Mouse (Mus musculus) bone marrow, adult 2 months (tissue): ENCODE data around the gene Opa3. TPM values are rescaled to one million over a fixed set of nuclear protein-coding genes. Genes with fewer than 3 reads are reported as not detected.

Experiments used
- H3K27ac ChIP-seq: fragments of 200-500 bp; 2 replicates; pipeline ENCODE4 v1.5.1; 2012; ENCODE audit warnings: low read depth, mild to moderate bottlenecking, control low read depth, inconsistent platforms, low read length; ENCODE audit not compliant: control insufficient read depth, poor library complexity, insufficient read depth
- H3K4me1 ChIP-seq: fragments of 200-500 bp; 2 replicates; pipeline ENCODE4 v1.6.1; 2011; ENCODE audit warnings: low read length; ENCODE audit not compliant: control insufficient read depth, insufficient read depth
- H3K4me3 ChIP-seq: fragments of 200-500 bp; replicated peaks from 2 replicates; pipeline ENCODE3; 2011; ENCODE audit warnings: mild to moderate bottlenecking, low read depth, low read length, control low read depth; ENCODE audit not compliant: control insufficient read depth
- CTCF ChIP-seq: fragments of 200-500 bp; IDR thresholded peaks from 2 replicates; pipeline ENCODE4 v1.5.1; 2011; ENCODE audit warnings: low read length, control low read depth; ENCODE audit not compliant: control insufficient read depth, insufficient read depth
- POLR2A ChIP-seq: fragments of 200-500 bp; IDR thresholded peaks from 2 replicates; pipeline ENCODE4 v1.6.1; 2011; ENCODE audit warnings: low read depth, mild to moderate bottlenecking, control low read depth, low read length, borderline replicate concordance; ENCODE audit not compliant: control insufficient read depth
- WGBS: fragments of 180-500 bp; shearing (Covaris S2); methylation state at CpG from one replicate; pipeline ENCODE4 v1.1.7; 2018; 5-methylcytosine and 5-hydroxymethylcytosine counted together
- polyA plus RNA-seq: library from polyadenylated mRNA; stranded (reverse); fragments of >200 nt; gene quantifications from 2 replicates; pipeline ENCODE4 v1.2.4, GENCODE M21; 2011; ENCODE audit warnings: low replicate concordance; ENCODE audit not compliant: missing spikeins, insufficient read depth, insufficient read length

Gene Opa3
- polyA plus RNA-seq, 1 experiment: 7.5 TPM

DNA sequence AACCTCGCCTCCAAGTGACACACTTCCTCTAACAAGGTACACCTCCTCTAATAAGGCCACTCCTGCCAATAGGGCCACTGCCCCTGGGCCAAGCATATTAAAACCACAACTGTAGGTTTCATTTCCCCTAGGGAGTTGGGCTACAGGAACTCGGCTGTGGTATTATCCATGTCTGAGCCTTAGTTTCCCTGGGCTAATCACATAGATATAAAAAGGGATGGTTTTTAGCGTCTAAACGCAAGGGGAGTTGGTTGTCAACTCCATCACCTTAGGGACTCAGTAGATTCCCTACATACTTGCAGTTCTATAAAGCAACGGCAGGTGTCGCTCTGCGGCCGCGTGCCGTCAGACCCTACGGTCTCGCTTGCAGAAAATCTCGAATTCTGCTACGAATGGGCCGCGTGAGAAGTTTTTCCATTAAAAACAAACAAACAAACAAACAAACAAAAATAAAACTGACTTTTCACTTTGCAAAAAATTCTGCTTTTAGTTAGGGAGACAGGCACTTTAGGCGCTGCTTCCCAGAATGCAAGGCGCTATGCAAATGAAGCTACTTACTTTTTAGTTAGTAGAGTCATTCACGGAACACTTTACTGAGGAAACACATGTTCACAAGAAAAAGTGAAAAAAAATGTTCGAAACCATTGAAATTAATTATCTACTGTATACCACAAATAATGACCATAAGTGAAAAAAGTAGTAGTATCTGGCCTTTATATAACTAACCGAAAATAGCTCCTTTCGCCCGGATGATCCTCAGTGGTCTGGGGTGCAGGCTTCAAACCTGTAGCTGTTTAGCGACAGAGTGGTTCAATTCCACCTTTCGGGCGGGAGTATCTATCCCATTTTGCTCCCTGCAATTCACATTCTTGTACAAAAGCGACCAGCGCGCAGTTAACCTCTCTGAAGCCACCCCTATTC lies 72.6 kb downstream of the Opa3 start:
- TF ChIP-seq CTCF (peak; percentile 95), POLR2A (no peak)
- Histone ChIP-seq H3K4me3 (peak overlapping the region; percentile 40), H3K27ac (no peak overlapping the region), H3K4me1 (no peaks in the 10 kb centered on the region)
- under 1% methylated on average over 29 of the region's 29 CpGs for WGBS

DNA sequence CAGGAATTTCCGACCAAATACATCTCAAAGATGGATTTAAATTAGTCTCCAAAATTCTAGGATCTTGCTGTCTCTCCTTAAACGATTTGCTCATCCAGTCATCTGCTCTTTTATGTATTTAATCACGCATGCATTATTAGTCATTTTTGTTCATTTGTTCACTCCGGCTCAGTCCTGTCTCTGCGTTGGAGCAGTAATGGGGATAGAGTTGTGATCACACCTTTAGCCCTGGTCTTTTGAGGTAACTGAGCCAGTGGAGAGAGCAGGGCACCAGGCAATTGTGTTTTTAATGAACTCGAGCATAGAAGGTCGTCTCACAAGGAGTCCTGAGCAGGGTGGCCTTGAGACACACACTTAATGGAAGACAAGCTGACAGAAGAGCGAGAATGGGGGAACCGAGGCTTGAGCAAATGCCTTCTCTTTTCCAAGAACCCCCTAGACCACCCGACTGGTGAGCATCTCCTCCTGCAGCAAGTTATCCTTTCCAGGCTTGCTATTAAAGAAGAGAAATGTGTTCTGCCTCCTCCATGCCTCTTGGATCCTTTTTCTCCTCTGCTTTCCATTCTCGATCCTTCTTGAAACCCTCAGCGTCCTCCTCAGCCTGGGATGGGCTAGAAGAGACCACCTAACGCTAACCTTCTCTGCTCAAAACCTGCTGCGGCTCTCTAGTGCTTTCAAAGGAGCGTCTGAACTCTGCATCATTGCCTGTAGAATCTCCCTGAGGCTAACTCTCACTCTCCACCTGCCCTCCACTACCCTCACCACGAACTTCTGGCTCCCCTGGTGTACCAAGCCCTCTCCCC lies 73.5 kb downstream of the Opa3 start:
- TF ChIP-seq POLR2A (no peak), CTCF (no peak)
- Histone ChIP-seq H3K4me3 (no peak overlapping the region), H3K4me1 (no peaks in the 10 kb centered on the region), H3K27ac (no peak overlapping the region)
- WGBS: 13% methylated on average over 16 of the region's 16 CpGs

DNA sequence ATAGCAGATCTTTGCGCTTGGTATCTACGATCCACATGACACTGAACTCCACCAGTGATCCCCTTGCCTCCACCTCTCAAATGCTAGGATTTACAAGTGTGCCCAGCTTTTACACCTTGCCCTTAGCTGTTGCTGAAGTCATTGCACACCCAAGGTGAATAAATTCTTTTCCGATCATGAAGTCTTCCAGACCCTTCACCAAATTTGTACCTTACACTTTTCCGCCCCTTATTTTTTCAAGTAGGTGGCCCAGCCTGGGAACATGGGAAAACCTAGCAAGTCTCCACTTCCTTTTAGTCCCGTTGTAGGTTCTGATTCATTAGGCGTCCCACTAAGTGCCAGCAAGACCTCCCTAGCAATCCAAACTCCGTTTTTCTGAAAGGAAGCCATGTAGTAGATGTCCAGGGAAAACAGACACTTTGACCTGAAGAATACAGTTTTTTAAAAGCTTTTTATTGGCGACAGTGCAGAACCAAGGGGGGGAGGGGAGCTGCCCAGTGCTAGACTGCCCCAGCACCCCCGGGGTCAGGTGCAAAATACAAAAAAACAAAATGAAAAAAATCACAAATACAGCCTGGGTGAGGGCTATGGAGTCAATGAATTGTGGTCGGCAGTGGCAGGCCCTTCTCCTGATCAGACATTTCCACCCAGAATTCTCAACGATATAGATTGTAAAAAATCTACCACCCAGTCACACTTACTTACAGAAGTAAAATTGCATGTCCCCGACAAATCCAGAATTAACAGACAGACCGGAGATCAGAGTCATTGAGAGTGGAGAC lies 74.3 kb downstream of the Opa3 start:
- no peak for TF ChIP-seq CTCF
- TF ChIP-seq POLR2A: no peak
- Histone ChIP-seq H3K4me3 (no peak overlapping the region), H3K4me1 (no peaks in the 10 kb centered on the region), H3K27ac (no peak overlapping the region)
- 54% methylated on average over 13 of the region's 13 CpGs for WGBS

DNA sequence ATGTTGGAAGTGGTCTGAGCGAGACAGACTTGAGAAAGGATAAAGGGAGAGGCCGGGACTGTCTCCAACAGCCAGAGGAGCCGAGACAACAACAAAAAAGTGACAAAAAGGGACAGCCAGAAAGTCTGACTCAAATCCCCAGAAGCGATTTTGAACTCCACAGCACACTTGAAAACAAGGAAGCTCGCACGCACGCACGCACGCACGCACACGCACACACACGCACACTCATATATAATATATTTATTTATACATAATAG lies 74.8 kb downstream of the Opa3 start:
- TF ChIP-seq POLR2A: no peak
- TF ChIP-seq CTCF: no peak
- Histone ChIP-seq H3K27ac (no peak overlapping the region), H3K4me3 (no peak overlapping the region), H3K4me1 (no peaks in the 10 kb centered on the region)
- WGBS: 76% methylated on average over 12 of the region's 12 CpGs

DNA sequence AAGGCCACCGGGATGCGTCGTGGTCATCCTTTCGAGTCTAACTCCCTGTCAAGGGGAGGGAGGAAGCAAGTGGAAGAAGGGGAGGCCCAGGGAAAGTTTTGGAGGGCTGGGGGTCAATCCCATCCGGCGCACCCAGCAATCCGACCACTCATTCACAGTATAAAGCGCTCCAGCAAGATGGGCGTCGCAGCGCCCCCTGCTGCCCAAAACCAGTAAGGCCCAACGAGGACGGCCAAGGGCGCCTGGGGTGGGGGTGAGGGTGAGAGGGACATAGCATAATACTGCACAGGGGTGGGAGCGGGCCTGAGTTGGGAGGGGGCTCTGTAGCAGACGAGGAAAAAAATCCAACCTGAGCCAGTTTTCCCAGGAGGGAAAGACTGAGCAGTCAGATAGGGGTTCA lies 75.6 kb downstream of the Opa3 start:
- Histone ChIP-seq H3K4me3 (no peak overlapping the region), H3K4me1 (no peaks in the 10 kb centered on the region), H3K27ac (no peak overlapping the region)
- 4% methylated on average over 16 of the region's 16 CpGs for WGBS
- TF ChIP-seq POLR2A: no peak
- TF ChIP-seq CTCF: peak; percentile 78

DNA sequence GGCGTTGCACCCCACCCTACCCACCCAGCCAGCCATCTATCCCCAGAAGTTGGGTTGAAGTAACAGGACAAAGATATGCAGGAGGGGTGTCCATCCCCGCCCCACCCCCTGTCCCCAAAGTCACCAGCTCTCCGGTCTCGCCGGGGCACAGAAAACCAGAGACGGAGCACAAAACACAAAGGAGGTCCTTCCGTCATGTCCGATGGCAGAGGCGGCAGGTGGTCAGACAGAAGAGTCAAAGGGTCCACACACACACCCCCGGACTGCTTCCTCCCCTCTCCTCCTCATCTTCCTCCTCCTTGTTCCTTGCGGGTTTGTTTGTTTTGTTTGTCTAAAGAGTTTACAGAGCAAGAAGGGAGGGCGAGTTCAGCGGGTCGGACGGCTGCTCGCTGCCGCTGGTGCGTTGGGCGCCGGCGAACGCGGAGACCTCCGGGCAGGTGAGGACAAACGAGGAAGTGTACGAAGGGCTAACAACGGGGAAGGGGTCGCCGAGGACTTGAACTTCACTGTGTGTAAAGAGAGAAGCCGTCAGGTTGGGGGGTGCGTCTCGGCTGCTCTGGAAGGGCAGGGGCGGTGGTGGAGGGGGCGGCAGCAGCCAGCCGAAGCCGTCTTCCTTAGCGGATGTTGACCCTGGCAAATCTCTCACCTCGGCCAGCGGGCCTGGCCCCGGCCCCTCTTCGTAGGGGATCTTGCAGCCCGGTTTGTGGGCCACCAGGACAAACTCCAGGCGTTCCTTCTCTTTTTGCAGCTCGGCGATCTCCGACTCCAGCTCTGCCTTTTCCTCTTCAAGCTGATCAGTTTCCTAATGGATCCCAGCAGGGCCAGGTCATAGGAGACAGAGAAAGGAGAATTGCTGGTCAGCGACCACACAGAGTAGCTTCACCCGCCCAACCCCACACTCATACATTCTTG lies 76.6 kb downstream of the Opa3 start:
- WGBS: 7% methylated on average over 48 of the region's 48 CpGs
- Histone ChIP-seq H3K4me3 (no peak overlapping the region), H3K4me1 (no peaks in the 10 kb centered on the region), H3K27ac (no peak overlapping the region)
- no peak for TF ChIP-seq POLR2A
- no peak for TF ChIP-seq CTCF

DNA sequence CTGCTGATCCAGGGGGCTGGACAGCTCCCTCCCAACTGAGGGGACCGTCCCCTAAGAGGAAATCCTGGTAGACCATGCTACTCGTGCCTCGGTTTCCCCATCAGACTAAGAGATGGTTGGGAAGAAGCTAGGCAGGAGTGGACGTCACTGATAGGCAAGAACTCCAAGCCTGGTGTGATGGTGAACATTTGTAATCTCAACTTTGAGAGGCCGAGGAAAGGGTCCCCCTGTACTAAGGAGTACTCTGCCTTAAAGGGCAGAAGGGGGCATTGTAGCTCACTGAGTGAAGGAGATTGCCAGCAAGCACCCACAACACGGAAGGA lies 77.2 kb downstream of the Opa3 start:
- WGBS: 12% methylated on average over 6 of the region's 6 CpGs
- Histone ChIP-seq H3K27ac (no peak overlapping the region), H3K4me3 (no peak overlapping the region), H3K4me1 (no peaks in the 10 kb centered on the region)
- TF ChIP-seq CTCF (no peak), POLR2A (no peak)

Other genes with a start within 250 kb of the Opa3 start
- not detected in 2 replicates for gene Nanos2, start 240.9 kb upstream of the Opa3 start, polyA plus RNA-seq
- gene Mypop, start 237.1 kb upstream of the Opa3 start, polyA plus RNA-seq: 0.83 and 1.1 TPM in 2 replicates
- gene Irf2bp1, start 224.3 kb upstream of the Opa3 start, polyA plus RNA-seq: 6.8 and 7.3 TPM in 2 replicates
- not detected in 2 replicates for gene Foxa3, start 204.8 kb upstream of the Opa3 start, polyA plus RNA-seq
- 34.3 and 108 TPM in 2 replicates for gene Sympk, start 204.0 kb upstream of the Opa3 start, polyA plus RNA-seq
- not detected in 2 replicates for gene Rsph6a, start 173.6 kb upstream of the Opa3 start, polyA plus RNA-seq
- 21.4 and 27.7 TPM in 2 replicates for gene Dmwd, start 152.1 kb upstream of the Opa3 start, polyA plus RNA-seq
- gene Dmpk, start 144.5 kb upstream of the Opa3 start, polyA plus RNA-seq: 25.8 and 42.6 TPM in 2 replicates
- 4.7 and 6.5 TPM in 2 replicates for gene Six5, start 133.7 kb upstream of the Opa3 start, polyA plus RNA-seq
- not detected in 2 replicates for gene Gm4969, start 110.0 kb upstream of the Opa3 start, polyA plus RNA-seq
- gene Fbxo46, start 108.5 kb upstream of the Opa3 start, polyA plus RNA-seq: 3.9 and 4.8 TPM in 2 replicates
- 3.6 and 6.8 TPM in 2 replicates for gene Qpctl, start 79.0 kb upstream of the Opa3 start, polyA plus RNA-seq
- gene Snrpd2, start 78.6 kb upstream of the Opa3 start, polyA plus RNA-seq: 56.3 and 58.6 TPM in 2 replicates
- 0.62 and 0.79 TPM in 2 replicates for gene Gipr, start 62.2 kb upstream of the Opa3 start, polyA plus RNA-seq
- gene Eml2, start 51.9 kb upstream of the Opa3 start, polyA plus RNA-seq: 14.2 and 33.1 TPM in 2 replicates
- gene Gpr4, start 15.8 kb upstream of the Opa3 start, polyA plus RNA-seq: 0.34 and 0.70 TPM in 2 replicates
- gene Vasp, start 43.5 kb downstream of the Opa3 start, polyA plus RNA-seq: 83.3 and 135 TPM in 2 replicates
- 3.6 TPM in 1 of 2 replicates, not detected in the other for gene Ppm1n, start 51.7 kb downstream of the Opa3 start, polyA plus RNA-seq
- gene Rtn2, start 54.3 kb downstream of the Opa3 start, polyA plus RNA-seq: 0.92 and 2.3 TPM in 2 replicates
- 0.50 and 1.1 TPM in 2 replicates for gene Fosb, start 81.7 kb downstream of the Opa3 start, polyA plus RNA-seq
- gene Ercc1, start 116.4 kb downstream of the Opa3 start, polyA plus RNA-seq: 19.2 and 31.3 TPM in 2 replicates
- gene Cd3eap, start 131.1 kb downstream of the Opa3 start, polyA plus RNA-seq: 11.7 and 13.7 TPM in 2 replicates
- 1.7 and 4.0 TPM in 2 replicates for gene Ppp1r13l, start 131.4 kb downstream of the Opa3 start, polyA plus RNA-seq
- 17.9 and 31.9 TPM in 2 replicates for gene Ercc2, start 153.7 kb downstream of the Opa3 start, polyA plus RNA-seq
- gene Klc3, start 175.8 kb downstream of the Opa3 start, polyA plus RNA-seq: 1.6 and 1.9 TPM in 2 replicates
- 25.1 and 31.8 TPM in 2 replicates for gene Ckm, start 176.4 kb downstream of the Opa3 start, polyA plus RNA-seq
- 10.1 and 14.6 TPM in 2 replicates for gene Mark4, start 230.5 kb downstream of the Opa3 start, polyA plus RNA-seq
- gene Exoc3l2, start 235.0 kb downstream of the Opa3 start, polyA plus RNA-seq: 4.2 and 10.3 TPM in 2 replicates